Mouse (Mus musculus): ENCODE measurements at regions not wholly inside any gene's neighbourhood (a gene's known extent, or its start where the extent isn't known, plus 50 kb on each side); places are given as distances from the start of the nearest gene placed in this dataset.

GRCm38 (mm10) chr10:122194139-122194538 lies 97.0 kb upstream of the Rxylt1 start:
- no peak for DNase-seq (ENCODE audit: low spot score in 2 of 2)

GRCm38 (mm10) chr10:122193343-122193742 lies 96.2 kb upstream of the Rxylt1 start:
- no peak for DNase-seq (ENCODE audit: low spot score in 2 of 2)

GRCm38 (mm10) chr10:122185152-122185745 lies 88.1 kb upstream of the Rxylt1 start:
- DNase-seq (ENCODE audit: low spot score in 2 of 2): no peak

GRCm38 (mm10) chr10:122183025-122183424 lies 85.9 kb upstream of the Rxylt1 start:
- peak in 1 of 2 experiments; percentile 3 for DNase-seq (ENCODE audit: low spot score in 2 of 2)

- DNase-seq (ENCODE audit: low spot score in 2 of 2): no peak
These were observed 51.9 kb upstream of the Rxylt1 start for GRCm38 (mm10) chr10:122149038-122149437.

DNA sequence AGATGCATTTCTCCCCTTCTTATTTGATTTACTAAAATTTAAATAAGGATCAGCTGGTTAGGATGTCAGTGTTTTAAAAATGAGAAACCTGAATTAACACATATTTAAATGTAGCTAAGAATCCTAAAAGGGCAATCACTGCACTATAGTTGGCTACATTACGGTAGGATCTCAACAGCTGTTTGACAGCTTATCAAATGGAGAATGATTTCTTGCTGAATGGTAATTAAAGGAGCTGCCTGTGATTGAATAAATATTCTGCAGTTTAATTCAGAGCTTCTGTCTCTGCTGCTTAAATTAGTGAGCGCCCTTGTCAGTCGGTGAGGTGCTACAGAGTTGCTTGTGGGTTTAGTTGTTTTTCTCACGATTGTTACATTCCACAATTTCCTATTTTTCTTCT lies 51.4 kb upstream of the Rxylt1 start:
- no peak for DNase-seq (ENCODE audit: low spot score in 2 of 2)
